Mouse (Mus musculus) spleen, postnatal 36 days (tissue): Measurements from ENCODE around the gene Mbtps1.

Experiments used
- DNase-seq, 2 experiments: peaks; one replicate each; pipeline ENCODE4 v3.0.0; 2022; ENCODE audit warnings: low spot score in 2 of 2, mixed read lengths in 1 of 2

Gene Mbtps1

GRCm38 (mm10) chr8:119558603-119559401 lies at the start of gene Mbtps1:
Gene Mbtps1, minus strand, starts transcription at chr8:119558735.
- DNase-seq: peak; percentile 96 to 97

GRCm38 (mm10) chr8:119606224-119606623 lies 47.7 kb upstream of the Mbtps1 start:
- no peak for DNase-seq

DNA sequence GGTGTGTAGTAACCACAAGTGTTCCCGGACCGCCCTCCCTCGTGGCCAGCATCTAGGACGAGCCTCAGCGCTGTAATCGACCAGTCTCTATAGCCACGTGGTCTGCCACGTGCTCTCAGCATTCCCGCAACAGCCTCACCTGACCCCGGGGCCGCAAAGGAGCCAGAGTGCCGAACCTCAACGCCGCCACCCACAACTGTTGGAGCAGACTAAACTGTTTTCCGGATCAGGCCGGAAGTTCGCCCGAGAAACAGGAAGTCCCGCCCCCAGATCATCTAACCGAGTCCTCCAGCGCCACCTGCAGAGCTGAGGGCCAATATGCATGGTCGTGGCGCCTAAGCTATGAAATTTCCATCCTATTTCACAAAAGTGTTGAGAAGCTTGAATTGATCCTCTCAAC lies 46.5 kb upstream of the Mbtps1 start, which contains the start of gene Taf1c:
Gene Taf1c (minus strand): TSS at position 227 of the 400 bp plus-strand sequence.
- peak; percentile 89 to 94 for DNase-seq

DNA sequence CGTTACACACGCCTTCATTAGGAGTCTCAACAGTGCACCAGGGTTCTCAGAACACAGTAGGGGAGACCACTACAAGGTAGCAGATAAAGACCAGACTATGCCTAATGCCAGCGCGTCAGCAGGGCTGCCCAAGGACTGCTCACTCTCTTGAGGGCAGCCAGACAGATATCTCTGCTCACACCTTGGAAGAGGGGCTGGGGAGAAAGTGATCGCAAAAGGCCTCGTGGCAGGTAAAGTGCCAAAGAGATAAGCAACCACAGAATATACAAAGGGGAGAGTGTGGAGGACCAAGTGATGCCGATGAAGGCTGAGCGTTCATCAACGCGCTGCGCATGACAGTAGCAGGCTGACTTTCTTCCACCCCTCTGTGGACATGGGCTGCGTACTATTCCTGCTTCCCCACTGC lies 45.9 kb upstream of the Mbtps1 start:
- DNase-seq: no peak

DNA sequence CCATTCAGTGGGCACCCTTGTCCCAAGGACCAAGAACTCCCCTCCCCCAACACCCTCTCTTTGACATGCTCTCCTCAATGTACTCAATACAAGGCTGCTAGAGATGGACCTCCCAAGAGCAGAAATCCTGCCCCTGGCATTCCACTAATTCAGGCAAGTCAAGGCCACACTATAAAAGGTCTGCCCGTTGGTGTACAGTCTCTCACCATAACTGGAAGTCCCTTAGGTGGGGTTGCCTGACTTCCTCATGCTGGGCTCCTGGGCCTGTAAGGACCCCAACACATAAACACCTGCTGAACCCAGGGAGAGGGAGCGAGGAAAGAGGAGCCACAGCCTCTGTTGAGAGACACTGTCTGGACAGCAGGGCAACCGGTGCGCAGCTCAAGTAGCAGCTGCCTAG lies 45.2 kb upstream of the Mbtps1 start:
- no peak for DNase-seq

DNA sequence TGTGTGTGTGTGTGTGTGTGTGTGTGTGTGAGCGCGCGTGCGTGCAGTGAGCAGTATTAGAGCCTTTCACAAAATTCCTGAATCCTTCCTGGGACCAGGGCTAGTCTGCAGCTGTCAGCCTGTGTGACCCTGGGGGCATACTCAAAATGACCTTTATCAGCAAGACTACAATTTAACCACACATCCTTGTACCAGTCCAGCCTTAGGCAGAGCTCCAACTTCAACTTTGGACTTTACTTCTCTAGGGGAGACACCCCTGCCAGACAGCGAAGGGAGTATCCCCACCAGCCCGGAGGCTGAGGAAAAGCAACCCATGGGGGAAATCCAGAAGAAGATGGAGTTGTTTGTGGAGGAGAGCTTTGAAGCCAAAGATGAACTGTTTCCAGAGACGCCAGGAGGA lies 32.9 kb upstream of the Mbtps1 start:
- no peak for DNase-seq

DNA sequence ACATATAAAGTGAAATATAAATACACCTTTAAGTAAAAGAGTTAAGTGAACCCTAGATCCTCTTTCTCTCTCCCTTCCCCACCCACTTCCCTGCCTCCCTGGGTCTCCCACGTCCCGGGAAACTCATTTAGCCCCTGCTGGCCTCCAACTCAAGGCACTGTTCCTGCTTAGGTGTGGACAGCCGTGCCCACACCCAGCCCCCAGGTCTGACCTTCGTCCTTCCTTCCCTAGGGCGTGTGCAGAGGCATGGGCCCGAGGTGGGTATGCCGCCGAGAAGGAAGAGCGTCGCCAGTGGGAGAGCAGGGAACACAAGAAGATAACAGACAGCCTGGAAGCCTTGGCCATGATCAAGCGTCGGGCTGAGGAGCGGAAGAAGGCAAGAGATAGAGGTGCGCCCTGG lies 31.8 kb upstream of the Mbtps1 start:
- no peak for DNase-seq

- DNase-seq: no peak
Observed at GRCm38 (mm10) chr8:119588844-119589243, 30.3 kb upstream of the Mbtps1 start.

GRCm38 (mm10) chr8:119588321-119588720 lies 29.8 kb upstream of the Mbtps1 start:
- no peak for DNase-seq

- peak in 1 of 2 experiments; percentile 27 for DNase-seq
Observed at GRCm38 (mm10) chr8:119585901-119586300, 27.4 kb upstream of the Mbtps1 start.

DNA sequence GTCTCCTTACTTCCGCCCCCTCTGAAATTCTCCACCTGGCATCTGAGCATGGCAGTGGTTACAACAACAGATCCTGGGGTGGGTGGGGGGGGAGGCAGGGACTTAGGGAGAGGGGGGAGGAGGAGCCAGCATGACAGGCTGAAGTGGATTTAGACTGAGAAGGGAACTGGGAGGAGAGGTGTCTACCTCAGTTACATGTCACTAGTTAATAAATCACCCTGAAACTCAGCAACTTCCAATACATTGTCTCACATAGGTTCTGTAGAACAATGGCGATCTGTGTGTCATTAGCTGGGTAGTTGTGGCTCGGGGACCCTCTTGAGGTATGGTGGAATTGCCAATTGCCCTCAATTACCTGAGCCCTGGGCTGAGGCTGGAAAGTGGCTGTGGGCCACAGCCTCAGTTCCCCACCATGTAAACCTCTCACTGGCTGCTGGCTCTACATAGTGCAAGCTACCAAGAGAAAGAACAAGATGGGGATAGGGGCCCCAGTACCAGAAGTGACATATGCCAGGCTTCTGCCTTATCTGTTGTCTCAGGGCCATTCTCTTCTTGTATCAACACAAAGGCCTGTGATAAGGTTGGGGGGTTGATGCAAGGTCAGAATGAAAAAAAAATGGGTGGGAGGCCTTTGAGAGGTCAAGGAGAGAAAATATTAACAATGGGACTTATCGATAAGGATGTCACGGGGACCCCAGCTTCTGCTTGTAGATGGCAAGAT lies 22.1 kb upstream of the Mbtps1 start:
- DNase-seq: no peak

- DNase-seq: no peak
Observed at GRCm38 (mm10) chr8:119579096-119579495, 20.6 kb upstream of the Mbtps1 start.

DNA sequence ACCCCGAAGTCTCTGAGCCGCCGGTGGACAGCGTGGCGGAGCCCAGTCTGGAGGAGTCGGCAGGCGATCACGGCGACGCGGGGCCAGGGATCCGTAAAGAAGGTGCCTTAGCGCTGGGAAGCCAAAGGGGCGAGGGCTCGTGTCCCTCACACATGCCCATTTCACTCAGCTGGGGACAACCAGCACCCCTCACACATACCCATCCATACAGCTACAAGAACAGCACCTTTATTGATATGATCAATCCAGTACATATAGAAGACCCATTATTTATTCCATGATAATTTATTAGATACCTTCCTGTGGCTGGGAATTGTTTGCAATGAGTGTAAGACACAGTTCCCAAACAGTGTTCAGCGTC lies 16.8 kb upstream of the Mbtps1 start:
- no peak for DNase-seq

- peak; percentile 94 to 95 for DNase-seq
Observed at GRCm38 (mm10) chr8:119574437-119575365, 16.2 kb upstream of the Mbtps1 start, which contains the start of the genes Hsdl1 and Dnaaf1. Gene Hsdl1, minus strand, starts transcription at chr8:119575183. Gene Dnaaf1, plus strand, starts transcription at chr8:119575235.

GRCm38 (mm10) chr8:119572411-119572810 lies 13.9 kb upstream of the Mbtps1 start:
- no peak for DNase-seq

- DNase-seq: no peak
Observed at GRCm38 (mm10) chr8:119571135-119571534, 12.6 kb upstream of the Mbtps1 start.

GRCm38 (mm10) chr8:119569881-119570280 lies 11.3 kb upstream of the Mbtps1 start:
- DNase-seq: peak; percentile 20 to 22

- no peak for DNase-seq
Observed at GRCm38 (mm10) chr8:119568951-119569350, 10.4 kb upstream of the Mbtps1 start.

GRCm38 (mm10) chr8:119568251-119568650 lies 9.7 kb upstream of the Mbtps1 start:
- DNase-seq: no peak

DNA sequence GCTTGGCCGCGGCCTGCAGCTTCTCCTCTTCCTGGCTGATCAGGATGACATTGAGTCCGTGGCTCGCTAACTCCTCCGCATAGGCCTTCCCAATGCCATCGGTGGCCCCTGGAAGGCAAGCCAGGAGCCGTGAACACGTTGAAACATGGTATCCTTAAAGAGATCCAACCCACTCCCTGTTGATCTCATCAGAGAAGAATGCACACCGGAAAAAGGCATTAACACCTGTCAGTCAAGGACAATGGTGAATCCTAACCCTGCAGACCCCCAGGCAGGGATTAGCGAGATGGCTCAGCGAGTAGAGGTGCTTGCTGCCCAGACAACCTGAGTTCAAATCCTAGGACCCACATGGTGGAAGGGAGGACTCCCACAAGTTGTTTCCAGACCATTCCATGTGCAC lies 7.8 kb upstream of the Mbtps1 start:
- DNase-seq: no peak

GRCm38 (mm10) chr8:119563849-119564251 lies 5.3 kb upstream of the Mbtps1 start:
- peak; percentile 60 to 66 for DNase-seq

- DNase-seq: no peak
Observed at GRCm38 (mm10) chr8:119559402-119559720, 826 bp upstream of the Mbtps1 start.
